Mouse (Mus musculus): ENCODE measurements around the gene Fam213a.
A peak's percentile ranks its signal among the peaks of the same experiment; 100 is the strongest.

Gene Fam213a

DNA sequence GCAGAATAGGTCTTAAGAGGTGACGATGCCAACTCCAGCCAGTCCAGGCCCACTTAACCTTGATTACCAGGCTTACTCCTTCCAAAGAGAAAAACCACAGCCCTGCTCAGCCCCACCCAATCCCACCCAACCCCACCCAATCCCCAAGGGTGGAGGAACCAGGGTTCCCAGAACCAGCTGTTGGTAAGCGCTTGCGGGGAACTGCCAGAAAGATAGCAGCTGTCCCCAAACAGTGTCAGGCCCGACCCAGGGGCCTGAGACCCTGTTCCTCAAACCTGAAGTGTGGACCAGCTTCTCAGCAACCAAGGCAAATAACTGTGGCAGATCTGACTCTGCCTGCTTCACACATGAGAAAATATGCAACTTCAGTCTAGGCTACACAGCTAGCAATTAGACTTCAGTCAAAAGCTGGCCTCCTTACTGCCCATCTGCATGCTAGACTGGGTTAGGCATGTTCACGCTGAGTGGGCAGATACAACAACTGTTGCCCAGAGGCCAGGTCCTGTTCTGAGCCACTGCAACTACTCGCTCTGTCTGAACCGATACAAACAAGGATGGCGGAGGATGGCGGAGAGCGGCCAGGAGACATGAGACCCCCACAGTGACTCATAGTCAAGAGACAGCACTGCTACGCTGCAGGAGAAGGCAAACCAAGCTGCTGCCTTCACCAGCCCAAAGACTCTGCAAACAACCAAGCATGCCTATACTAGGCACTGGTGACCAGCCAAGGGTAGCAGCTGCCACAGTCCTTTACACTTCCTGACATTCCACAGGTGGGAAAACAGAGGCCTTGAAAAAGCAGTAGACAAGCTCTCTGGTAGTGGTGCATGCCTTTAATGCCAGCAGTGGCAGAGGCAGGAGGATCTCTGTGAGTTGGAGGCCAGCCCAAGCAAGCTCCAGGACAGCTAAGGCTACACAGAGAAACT lies 51.0 kb downstream of the Fam213a start:
- peak; percentile 74 for DNase-seq

GRCm38 (mm10) chr14:40960237-40960636 lies 53.4 kb downstream of the Fam213a start:
- DNase-seq: no peak

DNA sequence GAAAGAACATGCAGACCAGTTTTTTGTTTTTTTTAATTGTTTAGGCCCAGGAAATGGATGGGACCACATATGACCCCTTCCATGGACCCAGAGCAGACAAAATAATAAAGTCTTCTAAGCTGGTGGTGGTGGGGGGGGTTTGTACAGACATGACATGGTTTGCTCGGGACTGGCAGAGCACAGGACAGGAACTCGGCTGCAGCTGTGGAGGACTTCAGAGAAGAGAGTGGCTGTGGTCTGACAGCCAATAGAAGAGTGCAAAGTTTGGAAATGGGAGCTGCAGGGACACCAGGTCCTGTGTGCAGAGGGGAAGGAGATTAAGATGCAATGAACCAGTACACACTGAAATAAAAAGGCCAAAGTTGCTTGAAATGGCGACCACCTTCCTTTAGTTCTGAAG lies 54.0 kb downstream of the Fam213a start:
- DNase-seq: no peak

DNA sequence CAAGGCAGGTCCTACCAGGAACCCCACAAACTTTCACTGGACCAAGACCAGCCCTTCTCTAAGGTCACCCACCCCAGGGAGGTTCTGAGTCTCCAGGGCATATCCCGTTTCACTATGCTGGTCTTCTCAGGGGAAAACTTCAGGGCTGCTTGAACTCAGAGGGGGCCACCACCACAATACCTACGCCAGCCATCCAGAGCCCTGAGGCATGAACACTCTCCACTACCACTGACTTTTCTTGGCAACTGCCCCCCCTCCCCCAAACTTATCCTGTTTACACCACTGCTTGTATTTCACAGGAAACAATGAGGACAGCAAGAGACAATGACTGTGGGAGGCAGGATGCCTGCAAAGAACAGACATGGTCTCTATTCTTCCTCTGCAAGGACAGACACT lies 54.6 kb downstream of the Fam213a start:
- no peak for DNase-seq

GRCm38 (mm10) chr14:40958083-40958985 lies 55.3 kb downstream of the Fam213a start:
- DNase-seq: peak; percentile 42

GRCm38 (mm10) chr14:40957607-40958006 lies 56.0 kb downstream of the Fam213a start:
- peak; percentile 70 for DNase-seq

GRCm38 (mm10) chr14:40956252-40957146 lies 57.1 kb downstream of the Fam213a start:
- DNase-seq: peak; percentile 99

DNA sequence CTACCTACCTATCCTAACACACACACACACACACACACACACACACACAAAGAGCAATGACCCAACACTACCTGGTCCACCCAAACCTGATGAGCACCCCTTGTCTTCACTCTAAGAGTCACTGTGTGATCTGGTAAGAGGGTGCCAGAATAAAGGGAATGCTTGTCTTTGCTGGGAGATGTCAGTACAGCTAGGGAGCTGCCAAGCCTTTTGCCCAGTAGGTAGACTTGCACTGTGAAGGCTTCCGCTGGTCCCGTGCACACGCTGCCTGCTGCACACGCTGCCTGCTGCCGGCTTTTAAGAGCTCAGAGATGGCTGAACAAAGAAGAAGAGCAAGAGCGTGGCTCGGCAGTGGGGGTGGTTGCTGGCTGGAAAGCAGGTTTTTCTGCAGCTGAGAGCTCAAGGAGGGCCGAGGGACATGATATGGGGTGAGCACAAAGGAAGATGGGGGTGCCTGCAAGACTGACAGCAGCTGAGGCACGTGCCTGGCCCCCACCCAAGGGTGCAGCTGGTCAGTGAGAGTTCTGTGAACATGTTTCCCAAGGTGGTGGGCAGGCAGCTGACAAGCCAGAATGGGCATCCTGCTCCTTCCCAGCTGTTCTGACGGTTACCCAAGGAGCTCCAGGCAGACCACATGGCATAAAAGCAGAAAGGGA lies 57.9 kb downstream of the Fam213a start:
- peak; percentile 94 for DNase-seq

- no peak for DNase-seq
These were observed 58.4 kb downstream of the Fam213a start for GRCm38 (mm10) chr14:40955146-40955545.

- DNase-seq: no peak
These were observed 60.2 kb downstream of the Fam213a start for GRCm38 (mm10) chr14:40953381-40953780.

- DNase-seq: peak; percentile 70
These were observed 60.9 kb downstream of the Fam213a start for GRCm38 (mm10) chr14:40952715-40953114.

DNA sequence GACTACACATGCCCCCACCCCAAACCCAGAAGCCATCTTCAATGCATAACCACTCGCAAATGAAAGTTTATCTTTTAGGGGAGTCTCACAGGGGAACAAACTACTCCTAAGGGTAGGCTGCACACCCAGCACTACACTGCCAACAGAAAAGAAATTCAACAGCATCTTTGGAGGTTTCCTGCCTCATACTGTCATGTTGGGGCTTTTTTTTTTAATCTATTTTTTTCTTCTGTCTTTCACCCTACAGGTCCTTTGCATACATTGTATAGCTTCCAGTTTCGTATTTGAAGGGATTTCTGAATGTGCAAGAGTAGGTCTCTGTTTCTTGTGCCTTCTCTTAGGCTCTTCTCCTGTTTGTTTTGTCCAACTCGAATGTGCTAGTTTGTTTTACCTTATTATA lies 61.3 kb downstream of the Fam213a start:
- no peak for DNase-seq

GRCm38 (mm10) chr14:40949730-40950614 lies 63.6 kb downstream of the Fam213a start:
- DNase-seq: no peak

DNA sequence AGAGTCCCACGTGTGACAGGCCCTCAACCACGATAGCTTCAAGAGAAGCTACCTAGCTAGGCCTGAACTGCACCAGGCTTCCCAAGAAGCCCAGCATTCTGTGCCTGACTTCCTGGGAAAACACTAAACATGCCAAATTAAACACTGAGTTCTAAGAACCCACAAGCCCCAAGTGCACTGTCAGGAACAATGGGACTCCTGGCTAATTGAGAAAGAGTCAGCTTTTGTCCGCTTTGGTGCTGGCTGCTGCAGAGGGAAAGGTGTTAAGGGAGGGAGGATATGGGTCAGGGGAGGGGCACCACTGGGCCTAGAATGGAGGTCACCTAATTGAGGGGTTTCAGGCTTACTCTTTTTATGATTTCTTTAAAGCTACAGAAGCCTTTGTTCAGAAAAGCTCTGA lies 64.5 kb downstream of the Fam213a start:
- peak; percentile 73 for DNase-seq

GRCm38 (mm10) chr14:40948522-40948921 lies 65.1 kb downstream of the Fam213a start:
- no peak for DNase-seq

DNA sequence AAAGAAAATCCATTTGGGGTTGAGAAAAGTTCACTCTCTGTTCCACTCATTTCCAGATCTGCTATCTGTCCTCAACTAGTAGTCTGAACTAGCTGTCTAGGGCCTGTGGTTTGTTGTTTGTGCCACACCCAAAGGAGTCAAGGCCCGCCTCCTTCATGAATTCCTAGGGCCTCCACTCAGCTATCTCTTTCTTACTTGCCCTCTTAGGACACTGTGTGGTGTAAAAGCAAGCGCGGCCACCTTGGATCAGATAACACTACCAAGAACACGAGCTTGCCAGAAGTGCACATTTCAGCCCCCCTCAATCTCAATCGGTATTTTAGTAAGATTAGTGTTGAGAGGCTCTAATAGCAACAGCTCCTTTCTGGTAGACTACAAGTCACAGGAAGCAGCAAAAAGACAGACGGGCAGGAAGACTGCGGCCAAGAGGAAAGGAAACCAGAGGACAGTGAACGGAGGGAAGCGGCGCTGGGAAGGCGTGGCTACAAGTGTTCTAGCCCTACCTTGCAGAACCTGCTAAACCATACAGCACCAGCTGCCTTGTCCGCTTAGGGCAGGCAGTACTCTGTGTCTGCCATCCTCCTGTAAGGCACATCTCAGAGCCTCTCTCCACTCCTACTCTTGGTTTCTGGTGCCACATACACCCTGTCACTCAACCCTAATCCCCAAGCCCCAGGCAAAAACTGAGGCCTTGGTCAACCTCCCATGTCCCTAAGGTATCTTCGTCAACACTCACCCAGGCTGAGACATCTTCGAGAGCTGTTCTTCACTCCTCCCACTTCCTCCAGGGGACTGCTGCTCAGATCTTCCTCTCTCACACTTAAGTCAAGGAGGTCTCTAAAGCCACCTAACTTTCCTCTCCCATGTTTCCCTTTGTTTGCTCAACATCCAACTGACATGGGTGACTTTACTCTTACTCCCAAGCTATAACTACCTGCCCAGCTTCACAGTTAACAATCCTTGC lies 65.9 kb downstream of the Fam213a start:
- DNase-seq: no peak

DNA sequence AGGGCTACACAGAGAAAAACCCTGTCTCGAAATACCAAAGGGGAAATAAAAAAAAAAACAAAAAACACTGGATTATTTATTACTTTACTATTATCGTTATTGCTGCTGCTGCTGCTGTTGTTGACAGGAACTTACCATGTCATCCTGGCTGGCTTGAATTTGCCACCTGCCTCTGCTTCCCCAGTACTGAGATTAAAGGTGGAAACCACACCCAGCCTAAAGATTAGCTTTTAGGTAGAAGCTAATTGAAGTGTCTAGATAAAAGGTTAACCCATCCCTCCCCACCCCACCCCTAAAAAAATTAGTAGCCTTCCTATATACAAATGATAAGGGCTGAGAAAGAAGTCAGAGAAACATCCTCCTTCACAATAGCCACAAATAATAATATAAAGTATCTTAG lies 69.8 kb downstream of the Fam213a start:
- DNase-seq: no peak

Measured in retina, postnatal 1 day (tissue).